Mouse (Mus musculus): Measurements from ENCODE around the gene Hectd3. TPM values are rescaled to one million over a fixed set of nuclear protein-coding genes. Genes with fewer than 3 reads are reported as not detected.

The Hectd3 gene
- polyA plus RNA-seq, 1 experiment from 2014 or later: 14.7 TPM

DNA sequence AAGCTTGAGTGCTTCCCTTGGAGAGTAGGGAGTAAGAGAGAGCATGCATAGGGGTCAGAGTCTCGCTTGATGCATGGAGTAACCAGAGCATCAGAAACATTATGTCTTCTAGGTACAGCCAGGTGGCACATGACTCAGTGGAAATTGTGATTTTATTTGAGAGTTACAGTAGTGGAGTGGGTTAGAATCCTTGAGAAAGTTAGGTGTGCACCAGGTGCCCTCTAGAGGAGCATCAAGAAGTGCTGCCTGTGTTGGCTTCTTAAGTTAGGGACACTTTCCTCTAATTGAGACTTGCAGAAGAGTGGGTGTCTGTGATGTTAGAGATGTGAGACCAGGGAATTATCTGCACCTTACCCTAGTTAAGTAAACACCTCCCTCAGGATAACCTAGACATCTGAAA is 36.0 kb downstream of the Hectd3 start:
- no peak overlapping the region for H3K27ac ChIP-seq (ENCODE audit: low read depth, low read length)
- H3K36me3 ChIP-seq (ENCODE audit: control insufficient read depth, insufficient read depth, low read length): no peaks in the 10 kb centered on the region
- H3K27me3 ChIP-seq (ENCODE audit: control insufficient read depth, insufficient read depth, low read length): no peaks in the 10 kb centered on the region
- H3K9ac ChIP-seq (ENCODE audit: low read length): no peak overlapping the region
- H3K4me1 ChIP-seq (ENCODE audit: control insufficient read depth, insufficient read depth, low read length): no peaks in the 10 kb centered on the region
- H3K9me3 ChIP-seq (ENCODE audit: control insufficient read depth, low read length): no peaks in the 10 kb centered on the region
- WGBS: 97% methylated on average over 1 of the region's 1 CpGs
- no peak overlapping the region for H3K4me3 ChIP-seq (ENCODE audit: low read depth, low read length)
- ATAC-seq (ENCODE audit: insufficient read depth, low FRiP score, low TSS enrichment) (no peak), DNase-seq (ENCODE audit: low spot score) (no peak)
- H3K4me2 ChIP-seq (ENCODE audit: low read depth): no peak overlapping the region

- ATAC-seq (ENCODE audit: insufficient read depth, low FRiP score, low TSS enrichment) (no peak), DNase-seq (ENCODE audit: low spot score) (peak; percentile 26)
- Histone ChIP-seq H3K9ac (ENCODE audit: low read length) (no peak overlapping the region), H3K36me3 (ENCODE audit: control insufficient read depth, insufficient read depth, low read length) (no peaks in the 10 kb centered on the region), H3K27me3 (ENCODE audit: control insufficient read depth, insufficient read depth, low read length) (no peaks in the 10 kb centered on the region), H3K4me3 (ENCODE audit: low read depth, low read length) (no peak overlapping the region), H3K27ac (ENCODE audit: low read depth, low read length) (peak overlapping the region; percentile 67), H3K4me1 (ENCODE audit: control insufficient read depth, insufficient read depth, low read length) (peaks cover 8% of the 10 kb centered on the region), H3K9me3 (ENCODE audit: control insufficient read depth, low read length) (no peaks in the 10 kb centered on the region), H3K4me2 (ENCODE audit: low read depth) (no peak overlapping the region)
- 35% methylated on average over 9 of the region's 9 CpGs for WGBS
These were observed 45.0 kb downstream of the Hectd3 start for GRCm38 (mm10) chr4:117039925-117040687.

- peaks cover 8% of the 10 kb centered on the region for H3K4me1 ChIP-seq (ENCODE audit: control insufficient read depth, insufficient read depth, low read length)
- no peak overlapping the region for H3K4me3 ChIP-seq (ENCODE audit: low read depth, low read length)
- H3K9me3 ChIP-seq (ENCODE audit: control insufficient read depth, low read length): no peaks in the 10 kb centered on the region
- no peaks in the 10 kb centered on the region for H3K27me3 ChIP-seq (ENCODE audit: control insufficient read depth, insufficient read depth, low read length)
- H3K36me3 ChIP-seq (ENCODE audit: control insufficient read depth, insufficient read depth, low read length): no peaks in the 10 kb centered on the region
- no peak overlapping the region for H3K9ac ChIP-seq (ENCODE audit: low read length)
- peak overlapping the region; percentile 67; the same call in 1 of the 2 replicates for H3K27ac ChIP-seq (ENCODE audit: low read depth, low read length)
- DNase-seq (ENCODE audit: low spot score): no peak
- no peak overlapping the region for H3K4me2 ChIP-seq (ENCODE audit: low read depth)
- WGBS: 51% methylated on average over 1 of the region's 1 CpGs
- no peak for ATAC-seq (ENCODE audit: insufficient read depth, low FRiP score, low TSS enrichment)
These were observed 45.7 kb downstream of the Hectd3 start for GRCm38 (mm10) chr4:117040791-117041190.

DNA sequence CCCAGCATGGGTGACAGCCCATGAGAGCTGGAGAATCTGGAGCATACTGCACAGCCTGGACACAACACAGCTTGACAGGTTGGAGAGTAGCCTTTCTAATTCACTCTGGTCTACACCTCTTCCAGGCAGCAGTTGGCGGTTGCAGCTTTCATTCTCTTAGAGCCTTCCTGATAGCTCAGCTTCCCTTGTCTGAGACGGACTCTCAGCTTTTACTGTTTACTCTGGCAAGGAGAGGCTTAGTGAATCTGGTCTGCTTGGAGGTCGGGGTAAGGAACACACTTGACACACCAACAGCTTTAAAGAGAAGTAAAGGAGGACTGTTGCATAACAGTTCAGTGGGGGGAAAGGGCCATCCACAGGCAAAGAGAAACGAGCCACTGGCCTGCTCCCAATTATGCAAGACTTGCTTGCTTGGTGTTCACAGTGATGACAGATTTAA is 46.2 kb downstream of the Hectd3 start:
- H3K9ac ChIP-seq (ENCODE audit: low read length): no peak overlapping the region
- H3K4me3 ChIP-seq (ENCODE audit: low read depth, low read length): no peak overlapping the region
- ATAC-seq (ENCODE audit: insufficient read depth, low FRiP score, low TSS enrichment): no peak
- no peaks in the 10 kb centered on the region for H3K9me3 ChIP-seq (ENCODE audit: control insufficient read depth, low read length)
- H3K27ac ChIP-seq (ENCODE audit: low read depth, low read length): 0 out of 2 replicates have a peak overlapping the region, but pooled peaks have one; percentile 15
- H3K27me3 ChIP-seq (ENCODE audit: control insufficient read depth, insufficient read depth, low read length): no peaks in the 10 kb centered on the region
- H3K36me3 ChIP-seq (ENCODE audit: control insufficient read depth, insufficient read depth, low read length): no peaks in the 10 kb centered on the region
- WGBS: 69% methylated on average over 4 of the region's 4 CpGs
- no peak for DNase-seq (ENCODE audit: low spot score)
- H3K4me2 ChIP-seq (ENCODE audit: low read depth): no peak overlapping the region
- H3K4me1 ChIP-seq (ENCODE audit: control insufficient read depth, insufficient read depth, low read length): peaks cover 8% of the 10 kb centered on the region

DNA sequence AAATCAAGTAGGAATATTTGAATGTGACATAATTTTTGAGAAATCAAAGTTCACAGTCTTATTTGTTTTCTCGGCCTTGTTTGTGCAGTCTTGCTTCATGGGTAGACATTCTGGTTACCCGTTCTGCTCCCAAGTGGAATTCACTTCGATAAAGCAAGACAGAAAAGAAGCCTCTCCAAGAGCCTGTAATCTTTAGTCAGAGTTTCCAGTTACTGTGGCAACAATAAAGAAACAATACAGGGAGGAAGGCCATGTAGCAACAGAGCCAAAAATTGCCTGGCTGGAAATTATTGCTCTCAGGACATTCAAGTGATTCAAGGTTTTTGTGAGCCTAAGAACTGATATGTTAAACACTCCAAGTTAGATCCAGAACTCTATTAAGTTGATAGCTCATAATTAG is 53.7 kb downstream of the Hectd3 start:
- 92% methylated on average over 3 of the region's 3 CpGs for WGBS
- no peak overlapping the region for H3K4me3 ChIP-seq (ENCODE audit: low read depth, low read length)
- no peak for DNase-seq (ENCODE audit: low spot score)
- no peaks in the 10 kb centered on the region for H3K36me3 ChIP-seq (ENCODE audit: control insufficient read depth, insufficient read depth, low read length)
- H3K4me2 ChIP-seq (ENCODE audit: low read depth): no peak overlapping the region
- no peaks in the 10 kb centered on the region for H3K9me3 ChIP-seq (ENCODE audit: control insufficient read depth, low read length)
- ATAC-seq (ENCODE audit: insufficient read depth, low FRiP score, low TSS enrichment): no peak
- no peak overlapping the region for H3K9ac ChIP-seq (ENCODE audit: low read length)
- no peak overlapping the region for H3K27ac ChIP-seq (ENCODE audit: low read depth, low read length)
- no peaks in the 10 kb centered on the region for H3K27me3 ChIP-seq (ENCODE audit: control insufficient read depth, insufficient read depth, low read length)
- H3K4me1 ChIP-seq (ENCODE audit: control insufficient read depth, insufficient read depth, low read length): no peaks in the 10 kb centered on the region

GRCm38 (mm10) chr4:117049485-117049884 is 54.4 kb downstream of the Hectd3 start:
- H3K36me3 ChIP-seq (ENCODE audit: control insufficient read depth, insufficient read depth, low read length): no peaks in the 10 kb centered on the region
- DNase-seq (ENCODE audit: low spot score) (no peak), ATAC-seq (ENCODE audit: insufficient read depth, low FRiP score, low TSS enrichment) (no peak)
- no peaks in the 10 kb centered on the region for H3K27me3 ChIP-seq (ENCODE audit: control insufficient read depth, insufficient read depth, low read length)
- no peaks in the 10 kb centered on the region for H3K4me1 ChIP-seq (ENCODE audit: control insufficient read depth, insufficient read depth, low read length)
- H3K27ac ChIP-seq (ENCODE audit: low read depth, low read length): no peak overlapping the region
- no peak overlapping the region for H3K9ac ChIP-seq (ENCODE audit: low read length)
- H3K4me3 ChIP-seq (ENCODE audit: low read depth, low read length): no peak overlapping the region
- H3K9me3 ChIP-seq (ENCODE audit: control insufficient read depth, low read length): no peaks in the 10 kb centered on the region
- no peak overlapping the region for H3K4me2 ChIP-seq (ENCODE audit: low read depth)
- 100% methylated on average over 1 of the region's 1 CpGs for WGBS

DNA sequence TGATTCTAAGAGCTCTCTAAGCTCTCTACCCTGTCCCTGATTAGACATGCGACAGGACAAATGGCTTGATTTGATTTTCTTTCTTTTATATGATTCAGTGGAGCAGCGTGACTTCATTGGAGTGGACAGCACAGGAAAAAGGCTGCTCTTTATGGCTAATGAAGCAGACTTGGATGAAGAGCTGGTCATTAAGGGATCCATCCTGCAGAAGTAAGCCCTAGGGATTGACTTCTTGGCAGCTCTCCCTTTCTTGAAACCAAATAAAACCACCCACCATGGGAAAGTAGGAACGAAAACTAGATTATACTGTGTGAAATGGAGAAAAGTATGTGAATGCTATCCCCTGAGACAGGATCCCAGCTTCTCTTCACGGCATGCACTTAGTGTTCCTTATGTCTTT is 57.5 kb downstream of the Hectd3 start:
- ATAC-seq (ENCODE audit: insufficient read depth, low FRiP score, low TSS enrichment): no peak
- H3K9ac ChIP-seq (ENCODE audit: low read length): no peak overlapping the region
- no peaks in the 10 kb centered on the region for H3K4me1 ChIP-seq (ENCODE audit: control insufficient read depth, insufficient read depth, low read length)
- no peaks in the 10 kb centered on the region for H3K36me3 ChIP-seq (ENCODE audit: control insufficient read depth, insufficient read depth, low read length)
- no peaks in the 10 kb centered on the region for H3K27me3 ChIP-seq (ENCODE audit: control insufficient read depth, insufficient read depth, low read length)
- H3K4me3 ChIP-seq (ENCODE audit: low read depth, low read length): no peak overlapping the region
- H3K9me3 ChIP-seq (ENCODE audit: control insufficient read depth, low read length): no peaks in the 10 kb centered on the region
- 92% methylated on average over 4 of the region's 4 CpGs for WGBS
- no peak for DNase-seq (ENCODE audit: low spot score)
- H3K27ac ChIP-seq (ENCODE audit: low read depth, low read length): no peak overlapping the region
- H3K4me2 ChIP-seq (ENCODE audit: low read depth): no peak overlapping the region

DNA sequence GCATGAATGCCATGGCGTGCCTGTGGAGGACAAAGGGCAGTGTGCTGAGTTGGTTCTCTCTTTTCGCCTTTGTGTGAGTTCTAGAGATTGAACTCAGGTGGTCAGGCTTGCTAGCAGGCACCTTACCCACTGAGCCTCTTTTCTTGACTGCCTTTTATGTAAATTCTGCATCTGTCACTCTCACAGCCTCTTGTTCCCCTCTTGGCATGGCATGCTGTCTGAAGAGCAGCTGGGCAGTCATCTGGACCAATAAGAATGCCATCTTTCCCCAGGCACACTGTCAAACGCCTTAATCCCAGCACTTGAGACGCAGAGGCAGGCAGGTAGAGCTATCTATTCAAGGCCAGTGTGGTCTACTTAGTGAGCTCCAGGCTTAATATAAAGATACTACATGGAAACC is 58.8 kb downstream of the Hectd3 start:
- Histone ChIP-seq H3K36me3 (ENCODE audit: control insufficient read depth, insufficient read depth, low read length) (no peaks in the 10 kb centered on the region), H3K4me3 (ENCODE audit: low read depth, low read length) (no peak overlapping the region), H3K27me3 (ENCODE audit: control insufficient read depth, insufficient read depth, low read length) (no peaks in the 10 kb centered on the region), H3K4me2 (ENCODE audit: low read depth) (no peak overlapping the region), H3K27ac (ENCODE audit: low read depth, low read length) (no peak overlapping the region), H3K9me3 (ENCODE audit: control insufficient read depth, low read length) (no peaks in the 10 kb centered on the region), H3K9ac (ENCODE audit: low read length) (no peak overlapping the region), H3K4me1 (ENCODE audit: control insufficient read depth, insufficient read depth, low read length) (no peaks in the 10 kb centered on the region)
- DNase-seq (ENCODE audit: low spot score) (no peak), ATAC-seq (ENCODE audit: insufficient read depth, low FRiP score, low TSS enrichment) (no peak)
- WGBS: 88% methylated on average over 4 of the region's 4 CpGs
